Mouse (Mus musculus) left cerebral cortex, adult 2 months (tissue): ENCODE measurements at regions not wholly inside any gene's neighbourhood (a gene's known extent, or its start where the extent isn't known, plus 50 kb on each side); places are given as distances from the start of the nearest gene placed in this dataset.

Source experiments
- DNase-seq, 2 experiments: peaks; one replicate each; pipeline ENCODE4 v3.0.0; 2021 to 2022; ENCODE audit warnings: low spot score in 2 of 2, mixed read lengths in 1 of 2; ENCODE audit errors: extremely low spot score in 1 of 2
- H3K27ac ChIP-seq: fragments of 200-600 bp; 2 replicates; pipeline ENCODE4 v1.8.1; 2022
- H3K4me3 ChIP-seq: fragments of 200-600 bp; 2 replicates; pipeline ENCODE4 v1.8.1; 2022
- CTCF ChIP-seq: fragments of 200-600 bp; IDR thresholded peaks from 2 replicates; pipeline ENCODE4 v1.8.1; 2022; ENCODE audit warnings: antibody characterized with exemption, mild to moderate bottlenecking, moderate library complexity
- intact Hi-C: fragments of 180-260 bp; cut with DNase I; formaldehyde crosslinking; loops from one replicate; pipeline ENCODE4 v1.15.1; 2025

- no peak overlapping the region for H3K27ac ChIP-seq
- H3K4me3 ChIP-seq, result no peak overlapping the region
- no peak for TF ChIP-seq CTCF
- no peak for DNase-seq
- intact Hi-C loops, result no loop called here
These were observed 351.6 kb downstream of the Stim2 start for GRCm38 (mm10) chr5:54349775-54350332.

- no peak for TF ChIP-seq CTCF
- H3K27ac ChIP-seq, result no peak overlapping the region
- intact Hi-C loops, result no loop called here
- H3K4me3 ChIP-seq, result no peak overlapping the region
- no peak for DNase-seq
These were observed 357.8 kb downstream of the Stim2 start for GRCm38 (mm10) chr5:54356105-54356504.

- intact Hi-C loops, result no loop called here
- Histone ChIP-seq H3K27ac (no peak overlapping the region), H3K4me3 (no peak overlapping the region)
- TF ChIP-seq CTCF, result no peak
- DNase-seq, result no peak
These were observed 359.2 kb downstream of the Stim2 start for GRCm38 (mm10) chr5:54357501-54357900.

- no peak overlapping the region for H3K27ac ChIP-seq
- no peak for DNase-seq
- no peak overlapping the region for H3K4me3 ChIP-seq
- TF ChIP-seq CTCF, result no peak
- intact Hi-C loops, result no loop called here
These were observed 359.9 kb downstream of the Stim2 start for GRCm38 (mm10) chr5:54358221-54358620.
